Mouse (Mus musculus): ENCODE measurements around the gene Myh9. TPM values are rescaled to one million over a fixed set of nuclear protein-coding genes. Genes with fewer than 3 reads are reported as not detected.
"Not testable (repeated sequence)": the region's sequence is repeated elsewhere in the genome, so short reads cannot be mapped to it uniquely, and the experiment has no call there.

The Myh9 gene
- polyA plus RNA-seq, 1 experiment from 2014 or later = 14.5 TPM

GRCm38 (mm10) chr15:77746326-77746725 is 95.6 kb downstream of the Myh9 start:
- 0 out of 2 replicates have a peak, but pooled peaks cover 4% of the 10 kb centered on the region for H3K9me3 ChIP-seq
- no peak overlapping the region for H3K4me3 ChIP-seq
- no peaks in the 10 kb centered on the region for H3K36me3 ChIP-seq
- 81% methylated on average over 1 of the region's 1 CpGs for WGBS
- no peak overlapping the region for H3K27ac ChIP-seq
- H3K9ac ChIP-seq = no peak overlapping the region
- H3K4me2 ChIP-seq = no peak overlapping the region
- no peaks in the 10 kb centered on the region for H3K4me1 ChIP-seq (replicated peaks)
- ATAC-seq (ENCODE audit: low FRiP score) = no peak
- H3K27me3 ChIP-seq = no peaks in the 10 kb centered on the region

GRCm38 (mm10) chr15:77745081-77745480 is 96.9 kb downstream of the Myh9 start:
- Histone ChIP-seq H3K4me3 (no peak overlapping the region), H3K36me3 (no peaks in the 10 kb centered on the region), H3K27me3 (no peaks in the 10 kb centered on the region), H3K27ac (no peak overlapping the region), H3K9ac (no peak overlapping the region), H3K9me3 (0 out of 2 replicates have a peak, but pooled peaks cover 4% of the 10 kb centered on the region), H3K4me2 (no peak overlapping the region), H3K4me1 (replicated peaks) (no peaks in the 10 kb centered on the region)
- ATAC-seq (ENCODE audit: low FRiP score) = no peak

- no peak overlapping the region for H3K27ac ChIP-seq
- no peaks in the 10 kb centered on the region for H3K27me3 ChIP-seq
- no peaks in the 10 kb centered on the region for H3K36me3 ChIP-seq
- no peak for ATAC-seq (ENCODE audit: low FRiP score)
- 0 out of 2 replicates have a peak, but pooled peaks cover 4% of the 10 kb centered on the region for H3K9me3 ChIP-seq
- H3K4me2 ChIP-seq = no peak overlapping the region
- H3K4me1 ChIP-seq (replicated peaks) = no peaks in the 10 kb centered on the region
- H3K4me3 ChIP-seq = no peak overlapping the region
- no peak overlapping the region for H3K9ac ChIP-seq
- 43% methylated on average over 5 of the region's 5 CpGs for WGBS
Measured at GRCm38 (mm10) chr15:77744632-77745031, 97.3 kb downstream of the Myh9 start.

- WGBS = 92% methylated on average over 6 of the region's 6 CpGs
- H3K27me3 ChIP-seq; H3K9ac ChIP-seq; H3K36me3 ChIP-seq; H3K4me3 ChIP-seq; ATAC-seq (ENCODE audit: low FRiP score); H3K27ac ChIP-seq; H3K4me2 ChIP-seq; H3K9me3 ChIP-seq; H3K4me1 ChIP-seq (replicated peaks): not testable (repeated sequence)
Measured at GRCm38 (mm10) chr15:77741556-77741955, 100.4 kb downstream of the Myh9 start.

GRCm38 (mm10) chr15:77740511-77741297 is 101.3 kb downstream of the Myh9 start:
- Histone ChIP-seq H3K27me3 (no peaks in the 10 kb centered on the region), H3K36me3 (no peaks in the 10 kb centered on the region), H3K4me3 (no peak overlapping the region), H3K4me2 (no peak overlapping the region), H3K9me3 (0 out of 2 replicates have a peak, but pooled peaks cover 4% of the 10 kb centered on the region), H3K4me1 (replicated peaks) (no peaks in the 10 kb centered on the region), H3K9ac (no peak overlapping the region), H3K27ac (no peak overlapping the region)
- 79% methylated on average over 9 of the region's 9 CpGs for WGBS
- ATAC-seq (ENCODE audit: low FRiP score) = no peak

- not testable (repeated sequence) for H3K9ac ChIP-seq; H3K27ac ChIP-seq; H3K36me3 ChIP-seq; ATAC-seq (ENCODE audit: low FRiP score); H3K4me1 ChIP-seq (replicated peaks); H3K4me3 ChIP-seq; H3K9me3 ChIP-seq; H3K27me3 ChIP-seq; H3K4me2 ChIP-seq
- 72% methylated on average over 4 of the region's 4 CpGs for WGBS
Measured at GRCm38 (mm10) chr15:77733903-77734302, 108.1 kb downstream of the Myh9 start.

GRCm38 (mm10) chr15:77733380-77733779 is 108.6 kb downstream of the Myh9 start:
- not testable (repeated sequence) for H3K36me3 ChIP-seq; H3K9me3 ChIP-seq; H3K4me1 ChIP-seq (replicated peaks); ATAC-seq (ENCODE audit: low FRiP score); H3K4me2 ChIP-seq; H3K27me3 ChIP-seq; H3K4me3 ChIP-seq; H3K27ac ChIP-seq; H3K9ac ChIP-seq
- 85% methylated on average over 8 of the region's 8 CpGs for WGBS

- H3K9ac ChIP-seq; ATAC-seq (ENCODE audit: low FRiP score); H3K4me1 ChIP-seq (replicated peaks); H3K27me3 ChIP-seq; H3K9me3 ChIP-seq; H3K4me3 ChIP-seq; H3K4me2 ChIP-seq; H3K36me3 ChIP-seq; H3K27ac ChIP-seq: not testable (repeated sequence)
- 78% methylated on average over 10 of the region's 10 CpGs for WGBS
Measured at GRCm38 (mm10) chr15:77732851-77733250, 109.1 kb downstream of the Myh9 start.

- Histone ChIP-seq H3K27me3 (no peaks in the 10 kb centered on the region), H3K36me3 (no peaks in the 10 kb centered on the region), H3K27ac (no peak overlapping the region), H3K4me1 (replicated peaks) (no peaks in the 10 kb centered on the region), H3K4me3 (no peak overlapping the region), H3K9ac (no peak overlapping the region), H3K9me3 (no peaks in the 10 kb centered on the region), H3K4me2 (no peak overlapping the region)
- 89% methylated on average over 5 of the region's 5 CpGs for WGBS
- ATAC-seq (ENCODE audit: low FRiP score) = no peak
Measured at GRCm38 (mm10) chr15:77731605-77732004, 110.4 kb downstream of the Myh9 start.

- not testable (repeated sequence) for H3K36me3 ChIP-seq; ATAC-seq (ENCODE audit: low FRiP score); H3K27ac ChIP-seq; H3K9ac ChIP-seq; H3K4me1 ChIP-seq (replicated peaks); H3K9me3 ChIP-seq; H3K27me3 ChIP-seq; H3K4me2 ChIP-seq; H3K4me3 ChIP-seq
- WGBS = 75% methylated on average over 2 of the region's 4 CpGs
Measured at GRCm38 (mm10) chr15:77728739-77729138, 113.2 kb downstream of the Myh9 start, which contains the start of gene Apol9b. Gene Apol9b (plus strand): TSS chr15:77729039.

- not testable (repeated sequence) for H3K4me3 ChIP-seq; H3K36me3 ChIP-seq; ATAC-seq (ENCODE audit: low FRiP score); H3K4me2 ChIP-seq; H3K27ac ChIP-seq; H3K9me3 ChIP-seq; H3K27me3 ChIP-seq; H3K4me1 ChIP-seq (replicated peaks); H3K9ac ChIP-seq
- 93% methylated on average over 3 of the region's 3 CpGs for WGBS
Measured at GRCm38 (mm10) chr15:77727745-77728144, 114.2 kb downstream of the Myh9 start.

GRCm38 (mm10) chr15:77727139-77727538 is 114.8 kb downstream of the Myh9 start:
- H3K4me1 ChIP-seq (replicated peaks); H3K4me2 ChIP-seq; H3K36me3 ChIP-seq; H3K9ac ChIP-seq; H3K9me3 ChIP-seq; H3K27me3 ChIP-seq; H3K27ac ChIP-seq; ATAC-seq (ENCODE audit: low FRiP score); H3K4me3 ChIP-seq: not testable (repeated sequence)
- WGBS = 14% methylated on average over 3 of the region's 3 CpGs

GRCm38 (mm10) chr15:77725393-77726020 is 116.5 kb downstream of the Myh9 start:
- not testable (repeated sequence) for H3K4me1 ChIP-seq (replicated peaks); ATAC-seq (ENCODE audit: low FRiP score)
- 83% methylated on average over 6 of the region's 6 CpGs for WGBS

More at GRCm38 (mm10) chr15:77725393-77726020, 116.5 kb downstream of the Myh9 start:
- not testable (repeated sequence) for H3K36me3 ChIP-seq, H3K4me2 ChIP-seq, H3K9me3 ChIP-seq, H3K27me3 ChIP-seq, H3K27ac ChIP-seq, H3K9ac ChIP-seq, H3K4me3 ChIP-seq
